Mouse (Mus musculus): ENCODE measurements around the gene Arl8b. TPM values are rescaled to one million over a fixed set of nuclear protein-coding genes. Genes with fewer than 3 reads are reported as not detected.

Gene Arl8b
- total and polyA plus RNA-seq, 2 experiments from 2014 or later: 42.7 to 54.7 TPM

GRCm38 (mm10) chr6:108824816-108825545, 42.1 kb downstream of the Arl8b start:
- Histone ChIP-seq H3K36me3 (replicated peaks; ENCODE audit: control insufficient read depth, insufficient read depth, low read length) (peaks cover 29% of the 10 kb centered on the region), H3K27me3 (ENCODE audit: control insufficient read depth, insufficient read depth, low read length) (no peaks in the 10 kb centered on the region), H3K4me2 (ENCODE audit: low read depth, low read length) (no peak overlapping the region), H3K4me1 (ENCODE audit: control insufficient read depth, insufficient read depth) (peaks cover 12% of the 10 kb centered on the region; the same call in 1 of the 2 replicates), H3K9ac (replicated peaks; ENCODE audit: low read depth, low read length) (no peak overlapping the region), H3K27ac (ENCODE audit: low read depth) (no peak overlapping the region), H3K4me3 (ENCODE audit: low read depth, low read length) (no peak overlapping the region), H3K9me3 (replicated peaks; ENCODE audit: control insufficient read depth, low read length) (no peaks in the 10 kb centered on the region)
- 50% methylated on average over 7 of the region's 7 CpGs for WGBS
- ATAC-seq (ENCODE audit: insufficient read depth, low read depth) (no peak), DNase-seq (ENCODE audit: low spot score) (no peak)
- TF ChIP-seq EP300 (IDR thresholded peaks at IDR 0.05; ENCODE audit: low read depth) (no peak), CTCF (IDR thresholded peaks at IDR 0.05; ENCODE audit: low read depth) (no peak)

- Histone ChIP-seq H3K36me3 (replicated peaks; ENCODE audit: control insufficient read depth, insufficient read depth, low read length) (peaks cover 19% of the 10 kb centered on the region), H3K4me2 (ENCODE audit: low read depth, low read length) (no peak overlapping the region), H3K4me3 (ENCODE audit: low read depth, low read length) (no peak overlapping the region), H3K9ac (replicated peaks; ENCODE audit: low read depth, low read length) (no peak overlapping the region), H3K27me3 (ENCODE audit: control insufficient read depth, insufficient read depth, low read length) (no peaks in the 10 kb centered on the region), H3K4me1 (ENCODE audit: control insufficient read depth, insufficient read depth) (peaks cover 14% of the 10 kb centered on the region; the same call in 1 of the 2 replicates), H3K9me3 (replicated peaks; ENCODE audit: control insufficient read depth, low read length) (no peaks in the 10 kb centered on the region), H3K27ac (ENCODE audit: low read depth) (no peak overlapping the region)
- WGBS: 67% methylated on average over 3 of the region's 3 CpGs
- TF ChIP-seq EP300 (IDR thresholded peaks at IDR 0.05; ENCODE audit: low read depth): no peak
- no peak for TF ChIP-seq CTCF (IDR thresholded peaks at IDR 0.05; ENCODE audit: low read depth)
- ATAC-seq (ENCODE audit: insufficient read depth, low read depth) (no peak), DNase-seq (ENCODE audit: low spot score) (no peak)
These were observed 43.2 kb downstream of the Arl8b start for GRCm38 (mm10) chr6:108826070-108826469.

DNA sequence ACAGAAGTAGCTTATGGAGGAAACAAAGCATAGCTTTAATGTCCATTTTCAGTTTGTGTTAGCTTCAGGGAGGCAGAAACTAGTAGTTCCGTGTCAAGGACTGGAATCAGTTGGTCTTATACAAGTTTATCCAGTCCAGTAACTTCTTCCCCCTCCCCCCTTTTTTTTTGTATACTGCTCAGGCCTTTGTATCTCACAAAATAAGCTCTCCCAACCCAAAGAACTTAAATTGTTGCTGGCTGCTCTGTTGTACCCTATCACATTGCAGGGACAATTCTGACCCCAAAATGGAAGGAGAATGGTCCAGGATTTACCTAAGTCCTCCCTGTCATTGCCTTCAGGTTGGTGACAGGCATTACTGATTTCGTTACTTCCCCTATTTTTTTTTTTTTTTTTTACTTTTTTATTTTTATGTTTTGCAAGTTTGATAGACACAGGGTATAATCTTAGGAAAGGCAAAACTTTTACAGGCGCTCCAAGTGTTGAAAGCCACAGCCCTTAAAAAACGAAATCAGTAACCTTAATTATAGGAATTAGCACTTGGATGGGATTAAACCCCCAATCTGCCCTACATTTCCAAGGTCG, 44.5 kb downstream of the Arl8b start:
- DNase-seq (ENCODE audit: low spot score): no peak
- Histone ChIP-seq H3K4me1 (ENCODE audit: control insufficient read depth, insufficient read depth) (peaks cover 14% of the 10 kb centered on the region; the same call in 1 of the 2 replicates), H3K27ac (ENCODE audit: low read depth) (peak overlapping the region; percentile 44; the same call in 1 of the 2 replicates), H3K9ac (replicated peaks; ENCODE audit: low read depth, low read length) (peak overlapping the region; percentile 30; the same call in 1 of the 2 replicates), H3K4me2 (ENCODE audit: low read depth, low read length) (peak overlapping the region; percentile 71), H3K27me3 (ENCODE audit: control insufficient read depth, insufficient read depth, low read length) (no peaks in the 10 kb centered on the region), H3K9me3 (replicated peaks; ENCODE audit: control insufficient read depth, low read length) (no peaks in the 10 kb centered on the region), H3K4me3 (ENCODE audit: low read depth, low read length) (peak overlapping the region; percentile 85), H3K36me3 (replicated peaks; ENCODE audit: control insufficient read depth, insufficient read depth, low read length) (peaks cover 6% of the 10 kb centered on the region)
- no peak for TF ChIP-seq CTCF (IDR thresholded peaks at IDR 0.05; ENCODE audit: low read depth)
- 26% methylated on average over 5 of the region's 5 CpGs for WGBS
- ATAC-seq (ENCODE audit: insufficient read depth, low read depth): no peak

DNA sequence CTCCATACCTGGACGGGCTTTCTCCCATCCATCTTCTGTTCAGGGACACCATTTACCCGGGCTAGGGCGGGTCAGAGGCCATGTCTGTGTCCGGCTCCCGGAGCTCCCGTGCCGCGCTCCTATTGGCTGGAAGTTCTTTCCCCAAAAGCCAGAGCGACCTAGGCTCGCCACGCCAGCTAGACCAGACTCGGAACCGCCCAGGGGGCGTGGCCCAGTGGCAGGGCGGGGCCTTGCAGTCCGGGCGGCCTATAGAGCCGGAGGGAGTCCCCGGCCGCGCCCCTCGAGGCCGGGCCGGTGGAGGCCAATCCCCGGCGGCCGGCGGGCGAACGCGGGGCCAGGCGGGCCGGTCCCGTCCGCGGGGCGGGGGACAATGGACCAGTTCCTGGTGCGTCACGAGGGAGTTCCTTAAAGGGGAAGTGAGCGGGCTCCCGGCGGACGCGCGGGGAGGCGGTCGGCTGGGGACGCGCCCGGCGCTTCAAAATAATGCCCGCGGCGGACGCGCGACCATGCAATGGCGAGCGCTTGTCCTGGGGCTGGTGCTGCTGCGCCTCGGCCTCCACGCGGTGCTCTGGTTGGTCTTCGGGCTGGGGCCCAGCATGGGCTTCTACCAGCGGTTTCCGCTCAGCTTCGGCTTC, 45.5 kb downstream of the Arl8b start, which contains the start of gene Edem1:
TSS of gene Edem1 (plus strand) at position 408 of the 635 bp plus-strand sequence.
- DNase-seq (ENCODE audit: low spot score) (peak; percentile 96), ATAC-seq (ENCODE audit: insufficient read depth, low read depth) (peak; percentile 98)
- whole genome bisulfite sequencing: under 1% methylated on average over 66 of the region's 67 CpGs
- Histone ChIP-seq H3K27ac (ENCODE audit: low read depth) (peak within 1 kb of the TSS; percentile 72), H3K4me3 (ENCODE audit: low read depth, low read length) (peak within 1 kb of the TSS; percentile 85), H3K9me3 (replicated peaks; ENCODE audit: control insufficient read depth, low read length) (no peaks in the 10 kb centered on the region), H3K9ac (replicated peaks; ENCODE audit: low read depth, low read length) (peak within 1 kb of the TSS; percentile 82), H3K4me2 (ENCODE audit: low read depth, low read length) (peak within 1 kb of the TSS; percentile 71), H3K36me3 (replicated peaks; ENCODE audit: control insufficient read depth, insufficient read depth, low read length) (no peaks in the 10 kb centered on the region; the same call in 1 of the 2 replicates), H3K4me1 (ENCODE audit: control insufficient read depth, insufficient read depth) (peaks cover 14% of the 10 kb centered on the region; the same call in 1 of the 2 replicates), H3K27me3 (ENCODE audit: control insufficient read depth, insufficient read depth, low read length) (no peaks in the 10 kb centered on the region)
- TF ChIP-seq EP300 (IDR thresholded peaks at IDR 0.05; ENCODE audit: low read depth): no peak
- no peak for TF ChIP-seq CTCF (IDR thresholded peaks at IDR 0.05; ENCODE audit: low read depth)

- Histone ChIP-seq H3K9me3 (replicated peaks; ENCODE audit: control insufficient read depth, low read length) (no peaks in the 10 kb centered on the region), H3K27ac (ENCODE audit: low read depth) (peak overlapping the region; percentile 72), H3K4me3 (ENCODE audit: low read depth, low read length) (peak overlapping the region; percentile 85), H3K36me3 (replicated peaks; ENCODE audit: control insufficient read depth, insufficient read depth, low read length) (no peaks in the 10 kb centered on the region; the same call in 1 of the 2 replicates), H3K4me2 (ENCODE audit: low read depth, low read length) (peak overlapping the region; percentile 71), H3K9ac (replicated peaks; ENCODE audit: low read depth, low read length) (peak overlapping the region; percentile 82), H3K4me1 (ENCODE audit: control insufficient read depth, insufficient read depth) (peaks cover 14% of the 10 kb centered on the region; the same call in 1 of the 2 replicates), H3K27me3 (ENCODE audit: control insufficient read depth, insufficient read depth, low read length) (no peaks in the 10 kb centered on the region)
- TF ChIP-seq EP300 (IDR thresholded peaks at IDR 0.05; ENCODE audit: low read depth) (no peak), CTCF (IDR thresholded peaks at IDR 0.05; ENCODE audit: low read depth) (no peak)
- no peak for DNase-seq (ENCODE audit: low spot score)
- peak; percentile 39 for ATAC-seq (ENCODE audit: insufficient read depth, low read depth)
- under 1% methylated on average over 54 of the region's 56 CpGs for WGBS
These were observed 46.0 kb downstream of the Arl8b start for GRCm38 (mm10) chr6:108828872-108829271.

Data from heart, postnatal 0 days (tissue).